Mouse (Mus musculus): ENCODE results near the gene Rasgrp4.

Gene Rasgrp4

GRCm38 (mm10) chr7:29146625-29147367 lies 12.1 kb downstream of the Rasgrp4 start:
- DNase-seq (ENCODE audit: low read depth in 2 of 2, low spot score in 2 of 2), result no peak

DNA sequence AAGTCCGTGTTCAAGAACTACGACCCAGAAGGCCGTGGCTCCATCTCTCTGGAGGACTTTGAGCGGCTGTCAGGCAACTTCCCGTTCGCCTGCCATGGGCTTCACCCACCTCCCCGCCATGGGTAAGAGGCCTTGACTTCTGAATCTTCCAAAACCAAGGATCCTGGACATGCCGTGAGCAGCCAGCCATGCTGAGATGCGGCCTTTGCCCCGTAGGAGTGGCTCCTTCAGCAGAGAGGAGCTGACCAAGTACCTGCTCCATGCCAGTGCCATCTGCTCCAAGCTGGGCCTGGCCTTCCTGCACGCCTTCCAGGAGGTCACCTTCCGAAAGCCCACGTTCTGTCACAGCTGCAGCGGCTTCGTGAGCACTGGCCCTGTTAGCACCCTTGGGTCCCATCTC lies 14.1 kb downstream of the Rasgrp4 start:
- no peak for DNase-seq (ENCODE audit: low read depth in 2 of 2, low spot score in 2 of 2)

GRCm38 (mm10) chr7:29151486-29151885 lies 16.8 kb downstream of the Rasgrp4 start:
- no peak for DNase-seq (ENCODE audit: low read depth in 2 of 2, low spot score in 2 of 2)

DNA sequence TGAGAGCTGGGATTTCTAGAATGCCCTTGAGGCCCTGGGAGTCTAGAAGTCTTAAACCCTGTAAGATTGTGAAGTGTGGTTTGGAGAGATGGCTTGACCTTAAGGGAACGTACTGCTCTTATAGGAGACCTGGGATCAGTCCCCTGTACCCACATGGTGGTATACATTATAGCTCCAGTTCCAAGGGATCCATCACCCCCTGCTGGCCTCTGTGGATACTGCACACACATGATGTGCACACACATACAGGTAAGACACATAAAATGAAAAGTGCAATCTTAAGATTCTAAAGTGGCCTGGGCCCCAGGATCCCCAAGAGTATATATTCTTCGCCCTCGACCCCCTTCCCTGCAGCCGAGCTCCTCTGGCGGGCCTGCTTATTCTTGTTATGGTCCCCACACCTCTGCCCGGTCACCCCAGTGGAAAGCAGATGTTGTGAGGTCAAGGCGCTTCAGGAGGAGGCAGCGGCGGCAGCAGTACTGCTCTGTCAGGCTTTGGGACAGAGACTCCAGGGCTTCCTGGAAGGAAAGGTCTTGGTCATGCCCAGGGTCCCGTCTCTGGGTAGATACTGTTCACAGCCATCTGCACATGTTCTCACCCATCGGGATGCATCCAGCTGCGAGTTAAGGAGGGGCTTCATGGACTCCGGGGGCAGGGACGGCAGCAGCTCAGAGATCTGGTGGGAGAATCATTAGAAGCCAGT lies 19.5 kb downstream of the Rasgrp4 start:
- no peak for DNase-seq (ENCODE audit: low read depth in 2 of 2, low spot score in 2 of 2)

- peak; percentile 45 to 69 for DNase-seq (ENCODE audit: low read depth in 2 of 2, low spot score in 2 of 2)
Observed at GRCm38 (mm10) chr7:29155196-29155837, 20.7 kb downstream of the Rasgrp4 start.

DNA sequence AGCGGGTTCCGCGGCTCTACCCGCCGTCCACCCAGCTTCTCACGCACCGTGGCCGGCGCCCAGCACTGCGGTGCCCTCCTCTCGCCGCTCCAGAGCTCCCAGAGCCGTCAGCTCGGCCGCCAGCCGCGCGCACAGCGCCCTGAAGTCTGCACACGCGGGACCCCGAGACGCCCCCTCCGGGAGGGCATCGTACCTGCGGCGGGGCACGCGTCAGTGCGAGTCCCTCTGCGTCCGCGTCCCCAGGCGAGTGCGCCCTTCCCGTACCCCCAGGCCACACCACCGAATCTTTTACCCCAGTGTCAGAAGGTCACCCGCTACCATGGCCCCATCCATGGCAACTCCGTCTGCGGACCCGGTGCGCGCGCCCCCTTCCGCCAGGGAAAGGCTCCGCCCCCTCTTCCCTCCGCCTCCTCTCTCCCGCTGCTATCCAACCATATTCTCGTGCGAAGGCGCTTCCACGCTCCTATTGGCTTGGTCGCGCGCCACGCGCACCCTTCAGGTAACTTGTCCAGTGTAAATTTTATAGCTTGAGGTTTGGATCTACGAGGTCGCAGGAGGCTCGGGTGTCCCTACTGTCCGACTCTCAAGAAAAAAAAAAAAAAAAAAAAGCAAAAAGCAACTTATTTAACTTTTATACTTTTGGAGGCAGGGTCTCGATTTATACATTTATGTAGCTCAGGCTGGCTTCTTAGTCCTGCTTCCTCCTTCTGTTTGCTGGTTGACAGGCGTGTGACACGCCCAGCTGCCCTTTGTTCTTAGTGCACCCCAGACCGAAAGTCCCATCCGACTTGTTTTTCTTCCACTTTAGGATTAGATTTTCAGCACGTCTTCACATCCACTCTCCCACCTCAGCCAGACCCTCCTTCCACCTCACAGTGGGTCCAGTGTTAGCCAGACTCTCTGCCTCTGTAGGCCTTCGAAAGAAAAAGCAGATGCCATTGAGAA lies 21.5 kb downstream of the Rasgrp4 start, which contains the start of gene Fam98c:
TSS of gene Fam98c (minus strand) at position 397 of the 945 bp plus-strand sequence.
- DNase-seq (ENCODE audit: low read depth in 2 of 2, low spot score in 2 of 2), result peak; percentile 52 to 68

DNA sequence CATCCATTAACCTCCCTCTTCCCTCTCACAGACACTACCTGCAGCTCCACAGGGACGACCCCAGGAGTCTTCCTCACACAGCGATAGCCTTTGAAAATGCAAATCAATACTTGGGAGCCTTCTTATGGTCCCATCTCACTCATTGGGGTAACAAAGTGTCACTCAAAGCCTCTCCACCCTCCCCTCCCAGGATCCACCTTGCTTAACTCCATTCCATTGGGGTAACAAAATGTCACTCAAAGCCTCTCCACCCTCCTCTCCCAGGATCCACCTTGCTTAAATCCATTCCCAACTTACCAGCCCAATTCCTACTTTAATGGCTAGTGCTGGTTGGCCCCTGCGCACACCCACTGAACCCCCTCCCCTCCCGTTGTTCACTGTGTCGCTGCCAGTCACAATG lies 23.6 kb downstream of the Rasgrp4 start:
- no peak for DNase-seq (ENCODE audit: low read depth in 2 of 2, low spot score in 2 of 2)

- no peak for DNase-seq (ENCODE audit: low read depth in 2 of 2, low spot score in 2 of 2)
Observed at GRCm38 (mm10) chr7:29162294-29162693, 27.6 kb downstream of the Rasgrp4 start.

DNA sequence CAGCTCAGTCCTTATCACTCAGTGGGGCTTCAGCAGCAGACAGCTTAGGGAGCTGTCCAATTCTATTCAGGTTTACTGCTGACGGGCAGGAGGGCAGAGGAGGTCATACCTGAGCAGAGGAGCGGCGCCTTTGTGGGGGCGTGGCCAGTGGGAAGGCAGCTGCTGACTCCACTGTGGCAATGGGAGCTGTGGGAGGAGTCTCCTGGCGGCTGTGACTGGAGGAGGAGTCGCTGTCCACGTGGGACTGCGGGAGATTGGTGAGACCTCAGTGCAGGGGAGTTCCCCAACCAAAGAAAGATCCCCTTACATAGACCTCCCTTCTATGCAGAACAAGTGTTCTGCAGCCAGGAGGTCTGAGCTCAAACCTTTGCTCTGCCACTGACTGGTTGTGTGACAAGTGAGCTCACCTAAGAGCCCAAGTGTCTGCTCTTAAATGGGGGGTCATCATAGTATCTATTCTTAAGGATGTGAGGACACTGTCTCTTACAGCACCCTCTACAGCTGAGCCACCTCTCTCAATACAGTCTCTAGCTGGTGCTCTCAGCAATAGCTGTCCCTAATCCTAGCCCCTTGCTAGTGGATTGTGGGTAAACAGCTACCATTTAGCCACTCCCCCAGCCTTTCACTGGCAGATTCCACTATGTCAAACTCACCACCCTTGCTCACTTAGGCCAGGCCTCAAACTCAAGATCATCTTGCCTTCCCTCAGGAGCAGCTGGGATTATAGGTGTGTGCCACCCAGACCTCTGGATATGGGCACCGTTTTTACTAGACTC lies 28.3 kb downstream of the Rasgrp4 start:
- DNase-seq (ENCODE audit: low read depth in 2 of 2, low spot score in 2 of 2), result no peak

- no peak for DNase-seq (ENCODE audit: low read depth in 2 of 2, low spot score in 2 of 2)
Observed at GRCm38 (mm10) chr7:29167656-29168055, 33.0 kb downstream of the Rasgrp4 start.

DNA sequence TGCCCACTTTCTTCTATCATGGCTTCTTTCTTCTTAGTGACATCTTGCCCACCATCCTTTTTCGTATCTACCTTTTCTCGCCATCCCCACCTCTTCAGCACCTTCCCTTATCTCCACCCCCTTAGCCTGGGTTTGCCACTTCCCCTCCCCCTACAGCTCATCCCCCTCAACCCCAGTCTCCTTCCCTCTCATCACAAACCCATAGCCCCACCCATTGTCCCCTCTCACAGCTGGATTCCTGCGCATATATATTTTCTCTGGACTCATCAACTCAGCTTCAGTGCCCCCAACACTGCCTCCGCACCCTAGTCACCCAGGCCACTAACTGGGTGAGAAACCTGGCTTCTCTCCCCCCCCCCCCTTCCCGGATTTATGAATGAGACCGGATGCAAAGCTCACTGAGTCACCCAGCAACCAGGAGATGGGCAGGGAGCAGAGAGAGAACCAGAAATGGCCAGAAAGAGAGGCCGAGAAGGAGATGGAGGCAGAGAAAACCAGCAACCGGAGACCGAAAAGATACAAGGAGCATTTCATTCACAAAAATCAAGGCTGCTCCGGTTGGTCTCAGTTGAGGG lies 33.6 kb downstream of the Rasgrp4 start:
- no peak for DNase-seq (ENCODE audit: low read depth in 2 of 2, low spot score in 2 of 2)

DNA sequence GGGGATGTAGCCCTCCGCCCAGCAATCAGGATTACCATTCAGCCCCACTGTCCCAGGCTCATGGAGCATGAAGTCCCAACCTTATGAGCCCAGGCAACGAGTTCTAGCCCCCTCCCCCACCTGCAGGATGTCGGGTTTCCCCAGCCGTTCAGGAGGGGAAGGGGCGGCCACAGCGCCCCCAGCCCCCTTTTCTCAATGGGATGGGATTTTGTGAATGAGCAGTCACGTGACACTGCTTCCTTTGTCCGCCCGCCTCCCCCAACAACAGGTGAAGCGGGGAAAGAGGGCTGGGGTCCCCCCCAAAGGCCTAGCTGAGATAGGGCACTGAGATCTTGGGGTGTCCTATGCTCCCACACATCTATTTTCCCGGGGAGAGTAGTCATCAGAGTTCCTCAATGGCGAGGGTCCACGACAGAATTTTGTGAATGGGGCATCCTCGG lies 34.2 kb downstream of the Rasgrp4 start:
- no peak for DNase-seq (ENCODE audit: low read depth in 2 of 2, low spot score in 2 of 2)

DNA sequence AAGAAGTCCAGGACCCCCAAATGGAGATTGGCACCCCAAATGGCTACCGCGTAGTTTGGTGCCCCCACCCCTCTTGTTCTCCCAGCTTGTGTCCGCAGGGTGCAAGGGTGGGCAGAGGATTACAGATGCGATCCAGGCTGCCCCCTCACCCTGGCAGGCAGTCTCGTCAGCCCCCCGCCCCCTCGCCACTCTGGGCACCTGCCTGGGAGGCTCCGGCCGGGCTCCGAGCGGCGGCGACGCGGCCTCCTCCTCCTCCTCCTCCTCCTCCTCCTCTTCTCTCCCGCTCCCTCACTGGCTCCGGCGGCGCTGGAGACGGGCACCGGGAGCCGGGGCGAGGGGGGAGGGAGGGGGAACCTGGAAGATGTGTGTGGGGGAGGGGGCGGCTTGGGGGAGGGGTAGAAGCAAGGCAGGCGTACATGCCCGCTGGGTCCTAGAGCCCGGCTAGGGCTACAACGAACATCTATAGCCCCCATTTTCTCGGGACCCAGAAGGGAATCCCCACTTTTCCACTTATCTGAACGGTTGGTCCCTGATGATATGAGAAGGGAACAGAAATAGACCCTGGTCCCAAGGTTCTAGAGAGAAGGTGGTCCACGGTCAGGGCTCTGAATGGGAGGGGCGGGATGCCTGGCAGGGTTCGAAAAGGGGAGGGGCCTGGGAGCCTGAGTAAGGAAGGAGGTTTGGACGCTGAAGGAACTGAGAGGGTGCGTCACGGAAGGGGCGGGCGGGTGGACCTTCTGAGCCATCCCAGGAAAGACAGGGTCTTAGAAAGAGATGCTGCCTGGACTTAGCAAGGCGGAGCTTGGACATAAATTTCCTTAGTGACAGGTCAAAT lies 34.8 kb downstream of the Rasgrp4 start:
- DNase-seq (ENCODE audit: low read depth in 2 of 2, low spot score in 2 of 2), result no peak

DNA sequence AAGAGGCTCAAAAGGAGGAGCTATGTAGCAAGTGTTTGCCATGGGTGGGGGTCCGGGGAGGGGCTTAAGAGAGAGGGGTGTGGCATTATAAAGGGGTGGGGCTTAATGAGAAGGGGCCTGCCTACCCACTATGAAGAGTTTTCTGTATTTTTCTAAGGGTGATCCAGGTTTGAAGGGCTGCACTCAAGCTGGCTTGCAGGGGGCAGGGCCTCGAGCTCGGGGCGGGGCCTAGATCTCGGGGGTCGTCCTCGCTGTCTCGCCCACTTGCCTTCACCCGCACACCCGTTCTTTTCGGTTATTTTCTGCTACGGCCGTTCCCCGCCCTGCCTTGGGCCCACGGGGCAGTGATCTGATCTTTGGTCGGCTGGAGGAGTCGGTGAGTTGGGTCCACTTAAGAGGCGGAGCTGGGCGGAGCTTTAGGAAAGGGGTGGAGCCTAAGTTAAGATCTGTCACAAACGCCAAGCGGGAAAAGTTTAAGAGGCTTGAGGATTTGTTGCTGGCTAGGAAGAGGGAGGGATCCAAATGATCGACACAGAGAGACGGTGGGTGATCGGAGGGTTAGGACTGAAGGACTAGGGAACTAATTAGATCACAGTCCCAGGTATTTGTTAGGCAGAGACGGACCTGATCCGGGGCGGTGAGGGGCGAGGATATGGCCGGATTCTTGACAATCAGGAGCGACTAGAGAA lies 35.6 kb downstream of the Rasgrp4 start, which contains the start of the genes Ggn and Spred3:
TSS of gene Ggn (plus strand) at position 145 of the 689 bp plus-strand sequence.
TSS of gene Spred3 (minus strand) at position 346 of the 689 bp plus-strand sequence.
- DNase-seq (ENCODE audit: low read depth in 2 of 2, low spot score in 2 of 2), result no peak

DNA sequence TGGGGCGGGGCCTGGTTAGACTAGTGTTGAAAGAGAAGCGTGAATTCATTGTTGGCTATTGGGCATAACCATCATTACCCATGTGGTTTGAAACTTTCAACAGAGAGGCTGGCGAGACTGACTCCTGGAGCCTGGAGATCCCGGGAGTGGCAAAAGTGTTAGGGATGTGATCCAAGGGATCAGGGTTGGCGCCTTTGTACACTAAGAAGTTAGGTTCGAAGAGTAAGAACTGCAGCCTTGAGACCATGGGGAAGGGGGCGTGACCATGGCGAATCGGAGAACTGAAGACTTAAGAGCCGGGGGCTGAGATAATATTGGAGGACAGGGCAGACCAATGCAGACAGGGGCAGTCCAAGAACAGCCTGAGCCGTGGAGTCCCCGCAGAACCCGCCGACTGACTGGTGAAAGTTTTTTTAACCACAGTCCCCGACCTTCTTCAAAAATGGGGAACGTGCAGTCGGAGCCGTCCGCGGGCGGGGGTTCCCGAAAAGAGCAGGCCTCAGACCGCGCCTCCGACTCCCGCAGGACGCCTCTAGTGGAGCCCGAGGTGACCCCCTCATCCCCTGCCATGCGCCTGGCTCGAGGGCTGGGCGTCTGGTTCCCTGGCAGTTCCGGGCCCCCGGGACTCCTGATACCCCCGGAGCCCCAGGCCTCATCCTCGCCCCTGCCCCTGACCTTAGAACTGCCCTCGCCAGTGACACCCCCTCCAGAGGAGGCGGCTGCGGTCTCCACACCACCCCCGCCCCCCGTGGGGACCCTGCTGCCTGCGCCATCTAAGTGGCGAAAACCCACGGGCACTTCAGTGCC lies 36.3 kb downstream of the Rasgrp4 start:
- no peak for DNase-seq (ENCODE audit: low read depth in 2 of 2, low spot score in 2 of 2)

- DNase-seq (ENCODE audit: low read depth in 2 of 2, low spot score in 2 of 2), result no peak
Observed at GRCm38 (mm10) chr7:29171562-29172097, 37.0 kb downstream of the Rasgrp4 start.
